Mouse (Mus musculus): ENCODE results near the gene Acbd6.

Gene Acbd6

DNA sequence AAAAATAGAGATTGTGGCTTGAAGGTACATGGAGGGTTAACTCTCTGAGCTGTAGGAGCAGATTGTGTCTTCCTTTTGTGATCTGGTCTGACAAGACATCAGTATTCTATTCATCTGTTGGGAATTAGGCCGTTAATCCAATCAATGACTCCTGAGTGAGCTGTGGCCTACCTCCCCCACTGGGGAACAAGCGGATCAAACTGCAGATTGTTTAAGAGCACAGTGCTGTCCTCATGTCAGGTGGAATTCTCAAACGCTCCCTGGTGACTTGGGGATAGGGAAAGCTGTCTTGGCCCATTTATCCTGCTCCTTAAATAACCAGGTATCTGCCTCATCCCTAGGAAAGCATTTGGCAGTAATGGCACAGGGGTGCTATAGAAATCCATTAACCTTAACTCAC, 97.0 kb downstream of the Acbd6 start:
- no peak for DNase-seq

DNA sequence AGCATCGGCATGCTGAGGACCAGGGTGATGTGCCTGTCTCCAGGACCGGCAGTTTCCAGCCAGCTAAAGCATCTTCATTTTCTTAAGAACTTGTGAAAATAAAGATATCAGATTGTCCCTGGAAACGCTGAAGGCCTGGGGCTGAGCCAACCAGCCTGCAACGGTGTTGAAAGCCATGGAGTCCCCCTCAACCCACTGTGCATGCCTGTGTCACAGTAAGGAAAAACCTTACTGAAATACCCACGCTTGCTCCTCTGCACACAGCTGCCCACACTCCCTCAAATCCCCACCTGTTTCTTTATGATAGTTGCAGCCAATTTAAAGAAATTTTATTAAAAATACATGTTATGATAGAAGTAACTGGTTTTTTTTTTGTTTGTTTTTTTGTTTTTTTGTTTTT, 98.4 kb downstream of the Acbd6 start:
- DNase-seq, result no peak

- DNase-seq, result no peak
These were observed 106.1 kb downstream of the Acbd6 start for GRCm38 (mm10) chr1:155663994-155664393.

DNA sequence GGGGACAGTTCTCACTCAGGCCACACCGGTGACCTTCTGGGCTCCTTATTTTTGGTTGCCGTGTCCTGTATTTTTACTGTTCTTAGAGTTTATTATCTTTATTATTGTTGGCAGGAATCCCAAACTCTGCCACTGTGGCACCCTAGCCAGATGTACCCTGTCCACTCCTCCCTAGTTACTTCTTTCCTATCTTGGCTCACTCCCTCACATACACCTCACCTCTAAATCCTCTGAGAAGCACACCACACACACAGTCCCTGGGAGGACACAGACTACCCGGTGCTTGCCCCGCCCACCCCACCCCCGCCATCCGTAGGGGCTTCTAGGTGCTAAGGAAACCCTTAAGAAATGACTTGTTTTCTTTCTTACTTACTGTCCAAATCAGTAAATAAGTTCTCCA, 117.7 kb downstream of the Acbd6 start:
- DNase-seq, result no peak

DNA sequence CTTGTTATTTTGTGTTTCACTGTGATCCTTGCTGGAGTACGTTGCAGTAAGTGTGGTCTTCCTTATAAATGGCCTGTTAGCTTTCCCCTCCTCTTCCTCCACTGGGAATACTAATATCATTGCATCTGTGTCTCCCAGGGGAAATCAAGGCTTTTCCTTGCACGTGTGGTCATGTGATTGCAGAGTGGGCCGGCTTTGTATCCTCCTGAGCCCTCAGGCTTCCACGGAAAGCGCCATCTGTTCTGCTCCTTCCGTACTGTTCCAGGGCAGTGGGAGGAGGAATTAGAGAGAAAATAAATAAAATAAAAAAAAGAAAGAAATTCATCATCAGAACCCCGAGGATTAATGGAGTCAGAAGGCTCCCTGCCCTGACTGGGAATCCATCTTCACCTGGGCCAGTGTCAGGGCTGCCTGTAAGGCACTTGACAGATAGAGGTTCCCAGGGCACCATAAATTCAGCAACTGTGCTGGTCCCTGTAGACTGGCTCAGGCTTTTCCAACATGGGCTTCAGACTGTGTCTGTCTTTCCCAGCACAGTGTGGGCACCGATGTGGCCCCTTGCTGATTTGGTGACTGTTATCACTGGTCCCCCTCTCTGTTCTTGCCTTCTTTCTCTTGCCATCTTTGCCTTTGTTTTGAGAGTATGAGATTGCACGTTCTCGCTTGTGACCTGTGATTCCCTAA, 123.3 kb downstream of the Acbd6 start:
- no peak for DNase-seq

DNA sequence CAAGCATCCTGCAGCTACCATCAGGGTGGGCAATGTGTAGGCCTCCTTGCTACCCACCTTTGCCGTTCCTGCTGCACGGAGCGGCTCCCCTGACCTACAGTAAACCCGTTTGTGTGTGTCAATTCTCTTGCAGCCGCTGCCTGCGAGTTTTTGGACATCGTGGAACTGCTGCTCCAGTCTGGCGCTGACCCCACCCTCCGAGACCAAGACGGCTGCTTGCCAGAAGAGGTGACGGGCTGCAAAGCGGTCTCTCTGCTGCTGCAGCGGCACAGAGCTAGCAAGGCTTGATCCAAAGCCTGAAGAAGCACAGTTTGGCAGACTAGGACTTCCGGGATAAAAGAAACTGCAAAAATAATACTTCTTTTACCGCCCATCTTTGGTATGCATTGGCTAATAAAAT, 128.9 kb downstream of the Acbd6 start:
- no peak for DNase-seq

DNA sequence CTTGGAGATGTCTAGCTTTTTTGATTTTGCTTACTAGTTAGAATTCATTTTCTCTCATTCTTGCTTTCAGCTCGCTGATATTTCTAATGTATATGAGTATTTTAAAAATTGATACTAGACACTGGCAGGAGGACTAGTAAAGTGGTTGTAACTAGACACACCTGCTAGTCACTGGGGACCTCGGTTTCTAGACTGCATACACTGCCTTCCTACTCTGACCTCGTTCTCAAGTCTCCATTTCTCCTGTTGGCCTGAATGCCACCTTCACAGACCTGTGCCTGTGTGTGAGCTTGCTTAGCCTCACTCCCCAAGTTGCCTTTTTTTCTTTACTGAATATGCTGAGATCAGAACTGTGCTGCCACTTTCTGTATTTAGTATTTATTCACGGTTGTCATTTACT, 131.2 kb downstream of the Acbd6 start:
- no peak for DNase-seq

- DNase-seq, result no peak
These were observed 131.6 kb downstream of the Acbd6 start for GRCm38 (mm10) chr1:155689558-155689957.

- no peak for DNase-seq
These were observed 134.3 kb downstream of the Acbd6 start for GRCm38 (mm10) chr1:155692230-155692629.

GRCm38 (mm10) chr1:155693026-155693425, 135.1 kb downstream of the Acbd6 start:
- no peak for DNase-seq

- no peak for DNase-seq
These were observed 135.5 kb downstream of the Acbd6 start for GRCm38 (mm10) chr1:155693443-155693842.

DNA sequence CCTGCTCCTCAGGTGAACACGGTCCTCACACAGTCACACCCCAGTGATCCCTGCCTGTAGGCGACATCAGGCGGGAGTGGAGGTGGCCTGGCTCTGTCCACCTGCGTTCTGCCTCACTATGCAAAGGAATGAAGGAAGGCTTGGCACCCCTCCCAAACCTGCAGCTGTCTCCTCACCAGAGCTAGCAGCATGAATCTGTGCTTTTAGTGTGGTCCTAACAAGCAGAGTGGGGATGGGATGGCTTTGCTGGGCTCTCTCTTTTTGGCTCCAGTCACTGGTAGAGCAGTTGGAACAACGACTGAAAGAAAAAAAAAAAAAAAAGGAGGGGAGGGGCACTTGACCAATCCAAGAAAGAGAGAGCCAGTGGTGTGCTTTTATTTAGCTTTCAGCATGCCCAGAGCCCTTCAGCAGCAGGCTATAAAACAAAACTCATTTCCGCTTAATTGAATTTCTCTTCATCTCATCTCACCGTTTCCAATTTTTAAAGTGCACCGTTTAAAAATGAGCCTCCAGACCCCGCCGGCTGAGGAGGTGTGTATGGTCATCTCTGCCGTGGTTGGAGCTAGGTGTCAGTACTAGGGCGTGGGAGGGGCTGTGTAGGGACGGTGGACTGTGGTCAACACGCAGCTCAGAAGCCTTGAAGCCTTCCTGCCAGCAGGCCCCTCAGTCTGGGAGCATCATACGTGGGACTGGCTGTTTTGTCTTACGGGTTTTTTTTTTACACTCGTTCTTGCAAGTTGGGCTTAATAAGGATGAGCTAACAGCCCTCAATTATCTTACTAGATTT, 140.6 kb downstream of the Acbd6 start:
- DNase-seq, result peak; percentile 38

- DNase-seq, result no peak
These were observed 143.0 kb downstream of the Acbd6 start for GRCm38 (mm10) chr1:155700886-155701285.

GRCm38 (mm10) chr1:155703191-155703680, 145.3 kb downstream of the Acbd6 start:
- no peak for DNase-seq

DNA sequence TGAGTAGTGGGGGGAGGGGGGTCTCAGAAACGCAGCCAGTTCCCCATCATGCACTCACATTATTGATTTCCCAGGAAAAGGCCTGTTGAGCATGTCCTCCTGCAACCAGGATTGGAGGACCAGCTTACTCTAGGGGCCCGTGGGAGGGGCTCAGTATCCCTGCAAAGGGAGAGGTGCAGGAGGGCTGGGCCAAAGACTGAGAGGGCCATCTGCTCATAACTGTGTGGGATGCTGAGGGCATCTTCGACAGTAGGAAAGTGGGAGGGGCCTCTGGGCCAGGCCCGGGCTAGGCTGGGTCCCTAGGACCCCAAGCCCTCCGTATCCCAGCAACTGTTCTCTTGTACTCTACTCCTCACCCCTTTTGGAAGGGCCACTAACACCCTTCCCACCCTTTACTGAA, 146.3 kb downstream of the Acbd6 start:
- no peak for DNase-seq

DNA sequence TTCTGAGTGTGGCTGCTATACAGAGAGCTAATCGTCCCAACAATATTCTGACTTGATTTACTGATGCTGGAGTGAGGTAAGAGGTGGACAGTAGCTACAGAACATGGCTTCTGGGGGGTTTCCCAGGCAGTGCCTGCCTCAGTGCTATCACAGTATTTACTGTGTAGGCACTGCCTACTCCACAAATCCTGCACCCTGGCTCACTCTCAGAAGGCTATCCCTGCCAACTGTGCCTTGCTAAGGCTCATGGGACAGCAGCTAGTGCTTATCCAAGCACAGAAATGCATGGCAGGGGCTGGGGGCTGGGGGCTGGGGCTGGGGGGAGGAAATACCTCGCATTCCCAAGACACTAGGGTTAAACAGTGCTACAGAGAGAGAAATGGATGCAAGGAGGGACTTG, 155.4 kb downstream of the Acbd6 start:
- no peak for DNase-seq

DNA sequence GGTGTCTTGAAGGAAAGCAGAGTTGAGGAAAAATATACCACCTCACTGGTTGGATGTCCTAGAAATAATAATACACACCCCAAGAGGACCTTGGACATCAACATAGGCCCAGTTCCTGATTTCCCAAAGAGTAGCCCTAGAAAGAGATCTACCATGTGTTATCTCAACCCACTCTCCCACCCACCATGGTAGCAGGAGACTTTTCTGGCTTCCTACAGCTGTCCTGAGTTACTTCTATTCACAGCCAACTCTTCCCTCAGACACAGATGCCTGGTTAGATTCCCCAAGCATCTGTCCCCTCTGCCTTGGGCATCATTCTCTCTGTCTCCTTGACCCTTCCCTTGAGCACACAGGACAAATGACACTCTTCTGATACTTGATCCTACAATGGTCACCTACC, 157.4 kb downstream of the Acbd6 start:
- DNase-seq, result no peak

DNA sequence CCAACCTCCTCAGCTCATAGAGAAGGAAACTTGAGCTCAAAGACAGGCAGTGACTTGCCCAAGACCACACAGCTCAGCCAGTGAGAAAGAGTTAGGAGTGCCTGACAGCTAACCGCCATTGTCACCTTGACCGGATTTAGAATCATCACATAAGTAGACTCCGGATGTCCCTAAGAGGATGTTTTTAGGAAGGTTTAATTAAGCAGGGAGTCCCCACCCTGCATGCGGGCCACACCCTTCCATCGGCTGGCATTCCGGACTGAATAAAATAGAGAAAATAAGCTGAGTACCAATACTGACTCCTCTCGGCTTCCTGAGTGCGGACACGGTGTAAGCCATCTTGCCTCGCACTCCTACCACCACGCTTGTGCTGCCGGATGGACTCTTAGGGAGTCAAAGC, 159.4 kb downstream of the Acbd6 start:
- DNase-seq, result no peak

GRCm38 (mm10) chr1:155718851-155719250, 160.9 kb downstream of the Acbd6 start:
- no peak for DNase-seq

GRCm38 (mm10) chr1:155720006-155720405, 162.1 kb downstream of the Acbd6 start:
- DNase-seq, result no peak

DNA sequence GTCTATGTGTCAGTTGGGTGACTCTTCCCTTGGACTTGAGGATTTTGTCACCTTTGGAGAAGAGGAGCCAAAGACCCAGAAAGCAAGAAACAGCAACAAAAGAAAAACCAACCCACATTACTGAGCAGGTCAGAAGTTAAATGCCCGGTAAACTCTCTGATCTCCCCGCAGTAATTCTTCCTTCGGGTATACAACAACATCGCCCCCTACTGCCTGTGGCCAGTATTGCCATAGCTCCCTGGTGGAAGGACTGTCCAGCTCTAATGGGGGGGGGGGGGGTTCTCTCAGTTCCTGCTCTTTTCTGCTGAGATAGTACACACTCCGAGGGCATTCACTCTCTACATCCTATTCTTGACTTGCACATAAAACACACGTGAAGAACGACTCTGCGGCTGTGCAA, 163.5 kb downstream of the Acbd6 start:
- peak; percentile 36 for DNase-seq

DNA sequence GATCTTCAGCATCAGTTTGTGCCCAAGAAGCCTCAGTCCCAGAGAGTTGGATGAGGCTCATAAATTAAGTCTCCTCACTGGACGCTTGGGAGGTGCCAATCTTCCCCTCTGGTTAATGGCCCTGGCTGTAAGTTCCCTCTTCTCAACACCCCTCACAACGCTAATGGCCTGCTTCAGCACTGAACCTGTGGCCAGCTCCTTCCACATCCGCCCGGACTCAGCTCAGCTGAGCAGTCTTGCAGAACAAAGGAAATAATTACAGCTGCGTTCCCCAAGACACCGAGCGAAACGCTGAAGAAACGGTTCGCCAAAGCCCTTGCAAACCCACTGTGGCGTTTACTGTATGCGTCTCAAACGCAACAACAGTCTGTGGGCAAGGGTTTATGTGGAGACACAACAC, 164.3 kb downstream of the Acbd6 start:
- no peak for DNase-seq

DNA sequence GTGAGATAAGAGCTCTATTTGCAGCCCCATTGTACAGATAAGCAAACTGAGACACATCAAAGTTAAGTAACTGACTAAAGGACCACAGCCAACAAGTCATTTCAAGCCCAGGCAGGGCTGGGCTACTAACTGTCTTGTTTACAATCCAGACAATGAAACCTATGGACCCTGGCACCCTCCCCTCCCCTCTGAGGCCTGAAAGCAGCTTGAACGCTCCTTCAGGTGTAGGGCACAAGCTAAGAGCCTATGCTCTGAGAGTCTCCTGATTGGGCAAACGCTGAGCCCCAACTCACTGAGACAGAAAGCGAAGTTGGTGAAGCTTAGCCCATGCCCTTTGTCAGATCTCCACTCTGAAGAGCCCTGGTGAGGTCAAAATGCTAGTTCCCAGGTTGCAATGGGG, 166.4 kb downstream of the Acbd6 start:
- no peak for DNase-seq

- DNase-seq, result no peak
These were observed 168.0 kb downstream of the Acbd6 start for GRCm38 (mm10) chr1:155725876-155726275.

GRCm38 (mm10) chr1:155727830-155728229, 169.9 kb downstream of the Acbd6 start:
- no peak for DNase-seq
